Mouse (Mus musculus) CH12.LX (cell line): ENCODE measurements around the gene Mgat4d. TPM values are rescaled to one million over a fixed set of nuclear protein-coding genes. Genes with fewer than 3 reads are reported as not detected.

ENCODE experiments used
- DNase-seq: peaks from one replicate; pipeline ENCODE4 v3.0.0-alpha.2; 2013; ENCODE audit errors: extremely low read depth
- H3K27ac ChIP-seq: 2 replicates; pipeline ENCODE4 v1.5.1; 2012; ENCODE audit warnings: low read depth, mild to moderate bottlenecking, control low read depth, moderate library complexity; ENCODE audit not compliant: insufficient read depth
- H3K27me3 ChIP-seq: replicated peaks from 2 replicates; pipeline ENCODE3; 2012; ENCODE audit warnings: inconsistent platforms
- H3K36me3 ChIP-seq, 2 experiments: replicated peaks in 1 of 2; 2 replicates each; pipeline versions ENCODE3 to v1.6.1; 2012; ENCODE audit warnings: inconsistent platforms in 1 of 2, low read length in 1 of 2, mild to moderate bottlenecking in 1 of 2, mixed read lengths in 1 of 2, moderate library complexity in 1 of 2; ENCODE audit not compliant: control insufficient read depth in 1 of 2, insufficient read depth in 1 of 2
- H3K4me1 ChIP-seq, 2 experiments: 2 replicates each; pipeline ENCODE4 v1.6.1; 2012; ENCODE audit warnings: inconsistent platforms in 1 of 2, moderate library complexity in 1 of 2; ENCODE audit not compliant: insufficient read depth in 2 of 2, control insufficient read depth in 1 of 2
- H3K4me2 ChIP-seq: 2 replicates; pipeline ENCODE4 v1.6.1; 2012; ENCODE audit warnings: low read depth, mild to moderate bottlenecking, control low read depth; ENCODE audit not compliant: poor library complexity, insufficient read depth, severe bottlenecking
- H3K4me3 ChIP-seq, 3 experiments: fragments of 150-350 bp in 1 of 3; sonication (generic) in 1 of 3; replicated peaks in 1 of 3; 2 replicates each; pipeline versions ENCODE3 to v1.5.1; 2011 to 2012; ENCODE audit warnings: low read depth in 2 of 3, low read length in 2 of 3, mild to moderate bottlenecking in 2 of 3, moderate library complexity in 2 of 3, control low read depth in 1 of 3, improper control_type of control experiment in 1 of 3, inconsistent platforms in 1 of 3, mixed read lengths in 1 of 3; ENCODE audit not compliant: poor library complexity in 1 of 3
- H3K79me2 ChIP-seq: replicated peaks from 2 replicates; pipeline ENCODE4 v1.6.1; 2012; ENCODE audit warnings: mild to moderate bottlenecking, moderate library complexity; ENCODE audit not compliant: control insufficient read depth, poor library complexity, insufficient read depth, severe bottlenecking; ENCODE audit errors: extremely low read depth
- H3K9ac ChIP-seq: 2 replicates; pipeline ENCODE4 v1.6.1; 2012; ENCODE audit warnings: low read depth, mild to moderate bottlenecking, control low read depth, moderate library complexity; ENCODE audit not compliant: insufficient read depth
- H3K9me3 ChIP-seq: replicated peaks from 2 replicates; pipeline ENCODE3; 2012; ENCODE audit warnings: low read length, inconsistent platforms, mixed read lengths
- BHLHE40 ChIP-seq: IDR thresholded peaks from 2 replicates; pipeline ENCODE4 v1.6.1; 2011; ENCODE audit warnings: mild to moderate bottlenecking, low read depth, low read length, improper control_type of control experiment
- CHD1 ChIP-seq: IDR thresholded peaks from 2 replicates; pipeline ENCODE4 v1.6.1; 2012; ENCODE audit warnings: low read depth, low read length, improper control_type of control experiment, inconsistent platforms
- CTCF ChIP-seq, 2 experiments: IDR thresholded peaks in 1 of 2; conservative IDR thresholded peaks in 1 of 2; 2 replicates each; pipeline ENCODE4 v1.5.1; 2011 to 2012; ENCODE audit warnings: low read depth in 2 of 2, low read length in 2 of 2, improper control_type of control experiment in 1 of 2, inconsistent platforms in 1 of 2, mild to moderate bottlenecking in 1 of 2, moderate library complexity in 1 of 2
- ETS1 ChIP-seq: conservative IDR thresholded peaks from 2 replicates; pipeline ENCODE4 v1.6.1; 2012; ENCODE audit warnings: low read depth, mild to moderate bottlenecking, inconsistent platforms, low read length, improper control_type of control experiment, moderate library complexity
- GABPA ChIP-seq: IDR thresholded peaks from 2 replicates; pipeline ENCODE4 v1.6.1; 2012; ENCODE audit warnings: low read depth, low read length, improper control_type of control experiment, inconsistent platforms; ENCODE audit not compliant: insufficient replicate concordance
- HCFC1 ChIP-seq: IDR thresholded peaks from 2 replicates; pipeline ENCODE4 v1.6.1; 2012; ENCODE audit warnings: low read depth, mild to moderate bottlenecking, inconsistent platforms, low read length, improper control_type of control experiment
- IRF4 ChIP-seq: IDR thresholded peaks from 2 replicates; pipeline ENCODE4 v1.6.1; 2014; ENCODE audit warnings: low read depth, mild to moderate bottlenecking, inconsistent platforms, low read length, improper control_type of control experiment
- KAT2A ChIP-seq: IDR thresholded peaks from 2 replicates; pipeline ENCODE4 v1.6.1; 2012; ENCODE audit warnings: low read length, improper control_type of control experiment, inconsistent platforms; ENCODE audit not compliant: insufficient replicate concordance
- MAFK ChIP-seq: IDR thresholded peaks from 2 replicates; pipeline ENCODE4 v1.6.1; 2011; ENCODE audit warnings: low read length, improper control_type of control experiment; ENCODE audit not compliant: insufficient replicate concordance
- MAX ChIP-seq: IDR thresholded peaks from 2 replicates; pipeline ENCODE4 v1.6.1; 2011; ENCODE audit warnings: low read length, improper control_type of control experiment
- MEF2A ChIP-seq: IDR thresholded peaks from 2 replicates; pipeline ENCODE4 v1.6.1; 2014; ENCODE audit warnings: low read depth, mild to moderate bottlenecking, inconsistent platforms, low read length, improper control_type of control experiment, borderline replicate concordance
- MXI1 ChIP-seq: IDR thresholded peaks from 2 replicates; pipeline ENCODE4 v1.6.1; 2011; ENCODE audit warnings: mild to moderate bottlenecking, low read depth, low read length, improper control_type of control experiment
- NELFE ChIP-seq: IDR thresholded peaks from 2 replicates; pipeline ENCODE4 v1.6.1; 2011; ENCODE audit warnings: low read depth, low read length, improper control_type of control experiment
- NRF1 ChIP-seq: IDR thresholded peaks from 2 replicates; pipeline ENCODE4 v1.6.1; 2014; ENCODE audit warnings: low read depth, mild to moderate bottlenecking, inconsistent platforms, low read length, improper control_type of control experiment, moderate library complexity
- PAX5 ChIP-seq: IDR thresholded peaks from 2 replicates; pipeline ENCODE4 v1.6.1; 2012; ENCODE audit warnings: low read length, inconsistent platforms, mixed read lengths
- POLR2A ChIP-seq: IDR thresholded peaks from 2 replicates; pipeline ENCODE4 v1.6.1; 2011; ENCODE audit warnings: low read depth, mild to moderate bottlenecking, improper control_type of control experiment, low read length
- TBP ChIP-seq: conservative IDR thresholded peaks from 2 replicates; pipeline ENCODE4 v1.6.1; 2011; ENCODE audit warnings: low read depth, low read length, improper control_type of control experiment
- UBTF ChIP-seq: IDR thresholded peaks from 2 replicates; pipeline ENCODE4 v1.6.1; 2012; ENCODE audit warnings: low read depth, mild to moderate bottlenecking, inconsistent platforms, low read length, improper control_type of control experiment, moderate library complexity
- USF1 ChIP-seq: IDR thresholded peaks from 2 replicates; pipeline ENCODE4 v1.6.1; 2014; ENCODE audit warnings: low read depth, mild to moderate bottlenecking, inconsistent platforms, low read length, improper control_type of control experiment
- USF2 ChIP-seq: conservative IDR thresholded peaks from 2 replicates; pipeline ENCODE4 v1.6.1; 2011; ENCODE audit warnings: low read depth, low read length, improper control_type of control experiment
- ZKSCAN1 ChIP-seq: IDR thresholded peaks from 2 replicates; pipeline ENCODE4 v1.6.1; 2012; ENCODE audit warnings: low read depth, inconsistent platforms, low read length, improper control_type of control experiment, borderline replicate concordance
- ZMIZ1 ChIP-seq: IDR thresholded peaks from 2 replicates; pipeline ENCODE4 v1.6.1; 2012; ENCODE audit warnings: low read depth, mild to moderate bottlenecking, inconsistent platforms, low read length, improper control_type of control experiment
- dilution Hi-C: fragments of 300-500 bp; cut with MboI; formaldehyde crosslinking; loops from 2 replicates; pipeline ENCODE4 v1.14.3; 2020; ENCODE audit warnings: low sequenced_read_pairs; ENCODE audit not compliant: extremely low pct_unique_long_range_greater_than_20kb, extremely low pct_ligation_motif_present
- in situ Hi-C: fragments of 300-500 bp; cut with MboI; formaldehyde crosslinking; loops from 3 replicates; pipeline ENCODE4 v1.14.3; 2019; ENCODE audit warnings: low sequenced_read_pairs, low pct_ligation_motif_present, low pct_unique_long_range_greater_than_20kb, mixed read lengths
- polyA plus RNA-seq: library from polyadenylated mRNA; unstranded; fragments of >175 nt; gene quantifications from 2 replicates; pipeline ENCODE4 v1.2.1, GENCODE M21; 2012; ENCODE audit warnings: low read depth; ENCODE audit not compliant: insufficient read length
- total RNA-seq, 2 experiments: library from RNA; depleted of rRNA; stranded (reverse); fragments of 300-350 nt in 1 of 2; fragments of >200 nt in 1 of 2; gene quantifications; 2 replicates each; pipeline ENCODE4 v1.2.3; 2012 to 2014

The Mgat4d gene
- total and polyA plus RNA-seq, 3 experiments, result 0.17 TPM; not detected in 2

DNA sequence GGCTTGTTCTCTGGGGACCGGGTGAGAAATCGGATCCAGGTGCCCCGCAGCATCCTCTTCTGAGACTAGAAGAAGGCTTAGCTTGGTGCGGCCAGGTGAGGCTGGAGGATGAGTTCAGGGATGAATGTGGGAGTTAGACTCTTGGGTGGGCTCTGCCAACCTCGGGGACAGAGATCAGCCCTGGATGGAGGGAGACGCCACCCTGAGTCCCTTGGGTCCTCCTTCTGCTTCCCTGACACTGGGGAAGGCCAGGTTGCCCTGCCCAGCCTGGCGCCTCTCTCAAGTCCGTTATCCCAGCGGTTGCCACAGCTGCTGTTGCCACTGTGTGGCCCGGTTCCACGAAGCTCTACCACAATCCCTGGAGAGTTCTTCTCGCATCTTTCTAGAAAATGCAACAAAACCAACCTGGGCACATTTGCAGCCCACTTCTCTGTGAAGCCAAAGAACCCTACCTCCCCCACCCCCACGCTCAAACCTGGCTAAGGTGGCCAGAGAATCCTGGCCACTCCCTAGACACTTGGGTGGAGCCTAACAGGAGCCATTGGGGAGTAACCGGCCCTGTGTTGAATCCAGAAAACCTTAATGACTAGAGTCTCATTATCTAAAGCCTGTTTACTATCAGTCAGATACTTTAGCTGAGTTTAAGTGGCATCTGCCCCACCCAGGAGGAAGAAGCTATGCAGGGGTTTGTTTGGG lies 41.9 kb downstream of the Mgat4d start:
- Histone ChIP-seq H3K4me1 (peaks cover 4 to 18% of the 10 kb centered on the region in 2 experiments), H3K79me2 (no peaks in the 10 kb centered on the region), H3K27me3 (no peaks in the 10 kb centered on the region), H3K4me2 (peak overlapping the region; percentile 17; the same call in 1 of the 2 replicates), H3K27ac (no peak overlapping the region), H3K4me3 (peak overlapping the region in 2 of 3 experiments; percentile 44 to 48), H3K9ac (no peak overlapping the region), H3K9me3 (peaks cover 8% of the 10 kb centered on the region), H3K36me3 (no peaks in the 10 kb centered on the region)
- dilution Hi-C loops (no loop called here), in situ Hi-C loops (no loop called here)
- no peak for DNase-seq
- TF ChIP-seq MXI1 (no peak), HCFC1 (no peak), ZKSCAN1 (no peak), POLR2A (no peak), CHD1 (no peak), GABPA (no peak), NELFE (no peak), MAFK (no peak)

DNA sequence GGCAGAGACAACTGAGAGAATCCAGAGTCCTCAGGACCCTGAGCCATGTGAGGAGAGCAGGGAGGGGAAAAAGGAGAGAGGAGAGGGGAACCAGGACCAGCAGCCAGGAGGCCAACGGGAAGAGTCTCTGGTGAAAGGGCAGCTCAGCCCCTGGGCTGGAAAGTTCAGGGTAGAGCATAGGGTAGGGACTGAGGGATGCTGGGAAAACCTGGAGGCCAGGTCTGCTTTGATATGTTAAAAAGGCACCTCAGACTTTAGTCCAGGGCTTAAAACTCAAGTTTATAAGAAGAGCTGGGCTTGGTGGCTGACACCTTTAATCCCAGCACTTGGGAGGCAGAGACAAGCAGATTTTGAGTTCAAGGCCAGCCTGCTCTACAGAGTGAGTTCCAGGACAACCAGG lies 44.2 kb downstream of the Mgat4d start:
- TF ChIP-seq USF2, result no peak
- TF ChIP-seq MAX, result no peak
- no peak for TF ChIP-seq ZMIZ1
- no peak for TF ChIP-seq IRF4
- TF ChIP-seq CTCF (conservative IDR thresholded peaks at IDR 0.05 in 1 of 2, IDR thresholded peaks at IDR 0.05 in 1 of 2; ENCODE audit: low read depth in 2 of 2, low read length in 2 of 2), result no peak
- TF ChIP-seq TBP, result no peak
- no peak for TF ChIP-seq USF1
- no peak for TF ChIP-seq KAT2A
- no peak for TF ChIP-seq ETS1
- TF ChIP-seq NRF1, result no peak
- no peak for TF ChIP-seq UBTF
- TF ChIP-seq PAX5, result no peak
- TF ChIP-seq MAFK, result no peak
- TF ChIP-seq BHLHE40, result no peak
- TF ChIP-seq ZKSCAN1, result no peak
- TF ChIP-seq MEF2A, result no peak
- TF ChIP-seq GABPA, result no peak
- no peak for TF ChIP-seq NELFE
- Histone ChIP-seq H3K4me1 (peaks cover 4 to 26% of the 10 kb centered on the region in 2 experiments), H3K27me3 (no peaks in the 10 kb centered on the region), H3K4me3 (no peak overlapping the region), H3K79me2 (no peaks in the 10 kb centered on the region), H3K36me3 (no peaks in the 10 kb centered on the region), H3K4me2 (no peak overlapping the region), H3K9me3 (peaks cover 8% of the 10 kb centered on the region), H3K9ac (no peak overlapping the region), H3K27ac (no peak overlapping the region)
- in situ Hi-C loops, result no loop called here
- dilution Hi-C loops, result no loop called here
- no peak for DNase-seq
